Mouse (Mus musculus) neural tube, embryonic 12.5 days (tissue): Measurements from ENCODE around the gene Catsperg2. TPM values are rescaled to one million over a fixed set of nuclear protein-coding genes. Genes with fewer than 3 reads are reported as not detected.
"Not testable (repeated sequence)": the region's sequence is repeated elsewhere in the genome, so short reads cannot be mapped to it uniquely, and the experiment has no call there.

ENCODE experiments used
- ATAC-seq: fragments of 200-750 bp; cut with Nextera tagmentation; 2 replicates; pipeline ENCODE4 v1.8.0; 2017; ENCODE audit warnings: low read depth, mild to moderate bottlenecking, moderate TSS enrichment, moderate library complexity; ENCODE audit not compliant: low FRiP score
- H3K27ac ChIP-seq: fragments of 300-500 bp; sonication (generic); 2 replicates; pipeline ENCODE4 v1.5.1; 2016
- H3K27me3 ChIP-seq: fragments of 300-500 bp; sonication (generic); replicated peaks from 2 replicates; pipeline ENCODE4 v1.6.1; 2016; ENCODE audit warnings: mild to moderate bottlenecking
- H3K36me3 ChIP-seq: fragments of 300-500 bp; sonication (generic); 2 replicates; pipeline ENCODE4 v1.6.1; 2016; ENCODE audit warnings: mild to moderate bottlenecking
- H3K4me1 ChIP-seq: fragments of 300-500 bp; sonication (generic); 2 replicates; pipeline ENCODE4 v1.6.1; 2016
- H3K4me2 ChIP-seq: fragments of 300-500 bp; sonication (generic); replicated peaks from 2 replicates; pipeline ENCODE4 v1.6.1; 2016; ENCODE audit warnings: mild to moderate bottlenecking
- H3K4me3 ChIP-seq: fragments of 300-500 bp; sonication (generic); 2 replicates; pipeline ENCODE4 v1.5.1; 2016
- H3K9ac ChIP-seq: fragments of 300-500 bp; sonication (generic); 2 replicates; pipeline ENCODE4 v1.6.1; 2016; ENCODE audit warnings: mild to moderate bottlenecking
- H3K9me3 ChIP-seq: fragments of 300-500 bp; sonication (generic); 2 replicates; pipeline ENCODE4 v1.6.1; 2016; ENCODE audit warnings: mild to moderate bottlenecking
- WGBS: fragments of 180-500 bp; shearing (Covaris S2); methylation state at CpG from one replicate; pipeline ENCODE4 v1.1.7; 2016; 5-methylcytosine and 5-hydroxymethylcytosine counted together
- microRNA counts: library from miRNA; unstranded; fragments of <30 nt; microRNA quantifications from one replicate; lab custom pipeline; 2017
- microRNA-seq: library from miRNA; unstranded; fragments of <30 nt; microRNA quantifications from one replicate; pipeline ENCODE4, GENCODE M21; 2017
- polyA plus RNA-seq: library from polyadenylated mRNA; unstranded; fragments of >200 nt; fragmentation: Nextera tagmentation; extraction: Ambion mirVana; gene quantifications from 2 replicates; pipeline ENCODE4 v1.2.1, GENCODE M21; 2016

Catsperg2 gene
- polyA plus RNA-seq, 1 experiment from 2014 or later: 0.23 TPM

DNA sequence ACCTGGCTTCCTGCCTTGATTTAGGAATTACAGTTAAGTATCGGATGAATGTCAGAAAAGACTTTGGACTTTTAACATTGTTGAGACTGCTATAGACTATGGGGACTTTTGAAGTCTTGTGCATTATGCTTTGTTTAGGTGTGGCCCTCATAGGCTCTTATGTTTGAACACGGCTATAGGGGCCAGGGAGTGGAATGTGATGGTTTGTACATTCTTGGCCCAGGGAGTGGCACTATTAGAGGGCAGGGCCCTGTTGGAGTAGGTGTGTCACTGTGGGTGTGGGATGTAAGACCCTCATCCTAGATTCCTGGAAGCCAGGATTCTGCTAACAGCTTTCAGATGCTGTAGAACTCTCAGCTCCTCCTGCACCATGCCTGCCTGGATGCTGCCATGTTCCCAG, 17.9 kb downstream of the Catsperg2 start:
- not testable (repeated sequence) for ATAC-seq, H3K9me3 ChIP-seq, H3K4me3 ChIP-seq, H3K36me3 ChIP-seq, H3K4me2 ChIP-seq, H3K27me3 ChIP-seq, H3K27ac ChIP-seq, H3K4me1 ChIP-seq, H3K9ac ChIP-seq
- WGBS: 85% methylated on average over 2 of the region's 2 CpGs

DNA sequence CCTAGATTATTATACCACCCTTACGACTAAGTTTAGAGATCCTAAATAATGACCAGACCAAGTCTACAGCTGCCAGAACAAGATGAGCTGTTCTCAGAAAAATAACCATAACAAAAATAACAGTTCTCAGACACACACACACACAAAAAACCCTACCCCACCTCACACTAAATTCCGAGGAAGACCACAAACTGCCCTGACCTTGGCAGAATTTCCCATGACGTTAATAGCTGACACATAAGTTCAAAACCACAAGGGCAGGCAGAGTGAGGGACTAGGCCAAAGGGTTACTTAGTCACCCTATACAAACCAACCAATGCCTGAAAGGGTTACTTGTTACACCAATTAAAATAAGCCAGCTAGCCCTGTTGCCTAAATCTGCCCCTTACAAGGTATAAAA, 31.6 kb downstream of the Catsperg2 start:
- 92% methylated on average over 3 of the region's 3 CpGs for WGBS
- ATAC-seq, H3K27ac ChIP-seq, H3K4me2 ChIP-seq, H3K27me3 ChIP-seq, H3K9me3 ChIP-seq, H3K4me3 ChIP-seq, H3K9ac ChIP-seq, H3K4me1 ChIP-seq, H3K36me3 ChIP-seq: not testable (repeated sequence)

DNA sequence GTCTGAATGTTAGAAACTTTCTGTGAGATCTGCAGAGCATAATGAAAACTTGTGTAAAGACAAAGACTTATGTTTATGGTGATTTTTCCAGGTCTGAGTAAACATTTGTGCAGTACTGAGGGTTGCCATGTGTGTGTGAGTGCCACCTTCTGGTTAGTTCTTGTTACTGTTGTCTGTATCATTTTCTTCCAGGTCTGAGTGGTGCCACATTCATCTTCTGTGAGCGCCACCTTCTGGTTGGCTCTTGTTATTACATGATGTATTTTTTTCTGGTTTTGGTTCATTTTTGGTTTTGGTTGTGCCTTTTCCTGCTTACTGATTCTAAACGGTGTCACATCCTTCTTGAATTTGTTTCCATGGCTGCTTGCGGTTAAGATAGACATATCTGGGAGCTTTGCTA, 45.0 kb downstream of the Catsperg2 start:
- no peak overlapping the region for H3K9ac ChIP-seq
- WGBS: 65% methylated on average over 3 of the region's 3 CpGs
- H3K27ac ChIP-seq: no peak overlapping the region
- H3K36me3 ChIP-seq: no peaks in the 10 kb centered on the region
- H3K9me3 ChIP-seq: peaks cover 20% of the 10 kb centered on the region; the same call in 1 of the 2 replicates
- H3K4me3 ChIP-seq: no peak overlapping the region
- no peaks in the 10 kb centered on the region for H3K27me3 ChIP-seq
- no peak overlapping the region for H3K4me2 ChIP-seq
- no peak for ATAC-seq
- H3K4me1 ChIP-seq: no peaks in the 10 kb centered on the region

MicroRNA genes within 50 kb of the gene (microRNA counts, 519-probe panel; counts per million panel counts)
- 342 counts per million, percentile 67 among the panel's probes with 10 or more counts for microRNA mmu-miR-1964 (lab: Ali Mortazavi, UCI)

Small RNA genes within 50 kb of the gene (microRNA-seq; reads per million reads assigned to microRNA genes)
- 3.7 reads per million, percentile 10 among the genes with 10 or more reads in this experiment for gene Mir1964

Other genes with a start within 250 kb of the Catsperg2 start
- gene Sipa1l3, start 208.4 kb downstream of the Catsperg2 start, polyA plus RNA-seq: 10.8 and 11.8 TPM in 2 replicates
- 15.4 and 15.5 TPM in 2 replicates for gene Zfp84, start 41.5 kb upstream of the Catsperg2 start, polyA plus RNA-seq
- 9.7 and 10.4 TPM in 2 replicates for gene Zfp30, start 57.0 kb upstream of the Catsperg2 start, polyA plus RNA-seq
- gene Zfp790, start 89.1 kb upstream of the Catsperg2 start, polyA plus RNA-seq: 26.5 and 27.7 TPM in 2 replicates
- gene Zfp940, start 126.6 kb upstream of the Catsperg2 start, polyA plus RNA-seq: 11.1 and 11.3 TPM in 2 replicates
- gene Zfp420, start 132.9 kb upstream of the Catsperg2 start, polyA plus RNA-seq: 12.7 and 13.9 TPM in 2 replicates
- gene Zfp27, start 179.5 kb upstream of the Catsperg2 start, polyA plus RNA-seq: 14.8 and 16.8 TPM in 2 replicates
- gene Zfp383, start 181.2 kb upstream of the Catsperg2 start, polyA plus RNA-seq: 6.1 and 6.5 TPM in 2 replicates
- 13.3 and 13.5 TPM in 2 replicates for gene Zfp74, start 227.1 kb upstream of the Catsperg2 start, polyA plus RNA-seq